Mouse (Mus musculus): Measurements from ENCODE around the gene Gm29609. TPM values are rescaled to one million over a fixed set of nuclear protein-coding genes. Genes with fewer than 3 reads are reported as not detected.
A peak's percentile ranks its signal among the peaks of the same experiment; 100 is the strongest.

The Gm29609 gene
- total and polyA plus RNA-seq, 3 experiments, result 0.57 to 2.7 (median 1.2) TPM

DNA sequence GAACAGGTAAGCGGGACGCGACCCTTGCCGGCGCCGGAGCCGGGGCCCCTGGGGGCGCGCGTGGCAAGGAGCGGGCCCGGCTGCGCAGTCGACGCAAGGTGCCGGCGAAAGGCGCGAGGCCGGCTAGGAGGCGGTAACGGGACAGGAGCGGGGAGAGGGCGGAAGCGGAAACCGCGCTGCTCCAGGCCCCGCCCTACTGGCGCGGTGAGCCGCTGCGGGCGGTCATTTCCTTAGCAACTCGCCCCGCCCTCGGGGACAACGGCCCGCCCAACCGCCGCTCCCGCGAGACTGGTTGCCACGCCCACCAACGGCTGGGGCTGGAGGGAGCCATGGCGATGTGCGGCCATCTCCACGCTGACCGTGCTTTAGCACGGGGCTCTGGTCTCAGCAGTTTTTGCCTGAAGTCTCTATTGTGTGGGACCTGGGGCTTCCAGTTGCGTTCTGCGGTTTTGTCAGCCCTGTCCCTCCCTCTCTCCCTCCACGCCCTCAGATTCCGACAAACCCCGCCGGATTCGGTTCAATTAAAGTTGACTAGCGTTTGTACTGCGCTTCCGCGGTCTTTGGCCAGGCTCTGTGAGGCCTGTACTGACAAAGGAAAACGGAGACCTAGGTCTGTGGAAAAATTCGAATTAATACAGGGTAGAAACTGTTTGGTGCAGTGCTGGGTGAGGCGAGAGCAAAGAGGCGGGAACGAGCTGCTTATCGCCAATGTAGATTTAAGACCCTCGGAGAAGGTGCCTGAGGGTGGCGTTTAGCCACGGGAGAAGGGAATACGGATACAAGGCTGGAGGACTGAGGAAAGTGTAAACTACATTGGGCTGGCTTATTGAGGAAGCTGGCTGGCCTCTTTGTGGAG lies 41.0 kb upstream of the Gm29609 start, which contains the start of gene Ppm1g (continued):
- TF ChIP-seq CHD2 (IDR thresholded peaks at IDR 0.05; ENCODE audit: low read length) (peak; percentile 98), MXI1 (IDR thresholded peaks at IDR 0.05; ENCODE audit: low read depth, low read length) (peak; percentile 85), ELF1 (IDR thresholded peaks at IDR 0.05; ENCODE audit: low read depth, low read length) (peak; percentile 91), EP300 (IDR thresholded peaks at IDR 0.05; ENCODE audit: low read length) (no peak), TBP (conservative IDR thresholded peaks at IDR 0.05; ENCODE audit: low read depth, low read length) (peak; percentile 85; the same call in 1 of the 2 replicates), JUND (conservative IDR thresholded peaks at IDR 0.05; ENCODE audit: low read depth, low read length) (no peak)

GRCm38 (mm10) chr5:31219911-31220447 lies 40.3 kb upstream of the Gm29609 start:
- Histone ChIP-seq H3K27ac (ENCODE audit: insufficient read depth, low read depth) (peak overlapping the region; percentile 89), H3K36me3 (replicated peaks in 1 of 2; ENCODE audit: control insufficient read depth in 1 of 2, insufficient read depth in 1 of 2, low read length in 1 of 2) (peaks cover 0 to 11% of the 10 kb centered on the region in 2 experiments), H3K9me3 (replicated peaks; ENCODE audit: low read length) (no peaks in the 10 kb centered on the region), H3K4me1 (ENCODE audit: control insufficient read depth in 1 of 2, insufficient read depth in 2 of 2) (peaks cover 0 to 25% of the 10 kb centered on the region in 2 experiments; a peak in 2 of 4 replicates), H3K9ac (ENCODE audit: insufficient read depth, low read depth) (peak overlapping the region; percentile 75), H3K79me2 (replicated peaks; ENCODE audit: control insufficient read depth, extremely low read depth, insufficient read depth, poor library complexity, severe bottlenecking) (peaks cover 49% of the 10 kb centered on the region), H3K4me2 (ENCODE audit: insufficient read depth, low read depth, poor library complexity, severe bottlenecking) (0 out of 2 replicates have a peak overlapping the region, but pooled peaks have one; percentile 40), H3K27me3 (replicated peaks) (no peaks in the 10 kb centered on the region), H3K4me3 (replicated peaks in 1 of 3; ENCODE audit: low read depth in 2 of 3, low read length in 2 of 3, poor library complexity in 1 of 3) (peak overlapping the region; percentile 57 to 93 (median 84))
- dilution Hi-C loops (cut with MboI; ENCODE audit: extremely low pct_ligation_motif_present, extremely low pct_unique_long_range_greater_than_20kb, low sequenced_read_pairs), result no loop called here
- DNase-seq (ENCODE audit: extremely low read depth), result peak; percentile 58
- in situ Hi-C loops (cut with MboI; ENCODE audit: low pct_ligation_motif_present, low pct_unique_long_range_greater_than_20kb, low sequenced_read_pairs), result no loop called here
- no peak for TF ChIP-seq EP300 (IDR thresholded peaks at IDR 0.05; ENCODE audit: low read length)
- TF ChIP-seq TCF12 (IDR thresholded peaks at IDR 0.05; ENCODE audit: low read depth, low read length), result peak; percentile 8; the same call in 1 of the 2 replicates

GRCm38 (mm10) chr5:31219474-31219873 lies 39.8 kb upstream of the Gm29609 start:
- dilution Hi-C loops (cut with MboI; ENCODE audit: extremely low pct_ligation_motif_present, extremely low pct_unique_long_range_greater_than_20kb, low sequenced_read_pairs) (no loop called here), in situ Hi-C loops (cut with MboI; ENCODE audit: low pct_ligation_motif_present, low pct_unique_long_range_greater_than_20kb, low sequenced_read_pairs) (no loop called here)
- no peaks in the 10 kb centered on the region for H3K27me3 ChIP-seq (replicated peaks)
- H3K27ac ChIP-seq (ENCODE audit: insufficient read depth, low read depth), result no peak overlapping the region
- H3K9ac ChIP-seq (ENCODE audit: insufficient read depth, low read depth), result peak overlapping the region; percentile 75
- DNase-seq (ENCODE audit: extremely low read depth), result no peak
- H3K4me1 ChIP-seq (ENCODE audit: control insufficient read depth in 1 of 2, insufficient read depth in 2 of 2), result peaks cover 0 to 30% of the 10 kb centered on the region in 2 experiments; a peak in 2 of 4 replicates
- H3K9me3 ChIP-seq (replicated peaks; ENCODE audit: low read length), result no peaks in the 10 kb centered on the region
- peaks cover 0 to 15% of the 10 kb centered on the region in 2 experiments for H3K36me3 ChIP-seq (replicated peaks in 1 of 2; ENCODE audit: control insufficient read depth in 1 of 2, insufficient read depth in 1 of 2, low read length in 1 of 2)
- H3K4me2 ChIP-seq (ENCODE audit: insufficient read depth, low read depth, poor library complexity, severe bottlenecking), result peak overlapping the region; percentile 86; the same call in 1 of the 2 replicates
- H3K4me3 ChIP-seq (replicated peaks in 1 of 3; ENCODE audit: low read depth in 2 of 3, low read length in 2 of 3, poor library complexity in 1 of 3), result peak overlapping the region; percentile 57 to 93 (median 84)
- TF ChIP-seq E2F4 (IDR thresholded peaks at IDR 0.05; ENCODE audit: insufficient replicate concordance, low read depth, low read length) (no peak), MAX (IDR thresholded peaks at IDR 0.05; ENCODE audit: low read length) (no peak), EP300 (IDR thresholded peaks at IDR 0.05; ENCODE audit: low read length) (no peak), MYC (IDR thresholded peaks at IDR 0.05; ENCODE audit: low read depth, low read length) (no peak), MAFK (IDR thresholded peaks at IDR 0.05; ENCODE audit: insufficient replicate concordance, low read length) (no peak), ZNF384 (IDR thresholded peaks at IDR 0.05; ENCODE audit: low read depth, low read length) (no peak), KAT2A (IDR thresholded peaks at IDR 0.05; ENCODE audit: insufficient replicate concordance, low read length) (no peak), JUN (IDR thresholded peaks at IDR 0.05; ENCODE audit: insufficient read depth, low read depth, low read length) (no peak), BHLHE40 (IDR thresholded peaks at IDR 0.05; ENCODE audit: low read depth, low read length) (no peak), USF2 (conservative IDR thresholded peaks at IDR 0.05; ENCODE audit: low read depth, low read length) (no peak), ETS1 (conservative IDR thresholded peaks at IDR 0.05; ENCODE audit: low read depth, low read length) (no peak), RCOR1 (conservative IDR thresholded peaks at IDR 0.05; ENCODE audit: low read depth, low read length) (no peak), MXI1 (IDR thresholded peaks at IDR 0.05; ENCODE audit: low read depth, low read length) (no peak), HCFC1 (IDR thresholded peaks at IDR 0.05; ENCODE audit: low read depth, low read length) (no peak), JUND (conservative IDR thresholded peaks at IDR 0.05; ENCODE audit: low read depth, low read length) (no peak)
- peaks cover 54% of the 10 kb centered on the region for H3K79me2 ChIP-seq (replicated peaks; ENCODE audit: control insufficient read depth, extremely low read depth, insufficient read depth, poor library complexity, severe bottlenecking)
